Mouse (Mus musculus) granulocyte monocyte progenitor cell, adult 5-6 weeks (primary cell): ENCODE data around the gene Nedd9. TPM values are rescaled to one million over a fixed set of nuclear protein-coding genes. Genes with fewer than 3 reads are reported as not detected.

Source experiments
- ATAC-seq: replicated peaks from 2 replicates; pipeline ENCODE4 v1.8.0; 2016; ENCODE audit warnings: mild to moderate bottlenecking, moderate TSS enrichment, inconsistent platforms; ENCODE audit not compliant: poor library complexity, severe bottlenecking
- total RNA-seq, 2 experiments: library from RNA; stranded (forward) in 1 of 2; stranded (reverse) in 1 of 2; fragments of 200-712, 200-1000 nt in 1 of 2; fragments of >200 nt in 1 of 2; fragmentation: Nextera tagmentation in 1 of 2; gene quantifications; 2 replicates each; pipeline ENCODE4 v1.2.3; 2014 to 2017

Gene Nedd9
- total RNA-seq, 2 experiments from 2014 or later = 22.2 to 37.8 TPM

GRCm38 (mm10) chr13:41457798-41458390 is 29.3 kb downstream of the Nedd9 start:
- no peak for ATAC-seq

- ATAC-seq = no peak
Measured at GRCm38 (mm10) chr13:41457030-41457797, 29.9 kb downstream of the Nedd9 start.

- no peak for ATAC-seq
Measured at GRCm38 (mm10) chr13:41456292-41457029, 30.7 kb downstream of the Nedd9 start.

GRCm38 (mm10) chr13:41453227-41454193 is 33.7 kb downstream of the Nedd9 start:
- no peak for ATAC-seq

- ATAC-seq = no peak
Measured at GRCm38 (mm10) chr13:41450821-41451220, 36.3 kb downstream of the Nedd9 start.

- peak; percentile 25; the same call in 1 of the 2 replicates for ATAC-seq
Measured at GRCm38 (mm10) chr13:41449211-41449610, 38.0 kb downstream of the Nedd9 start.

- no peak for ATAC-seq
Measured at GRCm38 (mm10) chr13:41447209-41447608, 40.0 kb downstream of the Nedd9 start.

- ATAC-seq = peak; percentile 42; the same call in 1 of the 2 replicates
Measured at GRCm38 (mm10) chr13:41446591-41446990, 40.6 kb downstream of the Nedd9 start.

GRCm38 (mm10) chr13:41445067-41445808 is 41.9 kb downstream of the Nedd9 start:
- no peak for ATAC-seq

GRCm38 (mm10) chr13:41444230-41444629 is 42.9 kb downstream of the Nedd9 start:
- no peak for ATAC-seq

GRCm38 (mm10) chr13:41442145-41442544 is 45.0 kb downstream of the Nedd9 start:
- no peak for ATAC-seq

GRCm38 (mm10) chr13:41440205-41440604 is 47.0 kb downstream of the Nedd9 start:
- ATAC-seq = peak; percentile 80

- ATAC-seq = peak; percentile 76
Measured at GRCm38 (mm10) chr13:41437390-41437789, 49.8 kb downstream of the Nedd9 start.

GRCm38 (mm10) chr13:41436731-41437130 is 50.4 kb downstream of the Nedd9 start:
- ATAC-seq = no peak

GRCm38 (mm10) chr13:41433201-41433600 is 54.0 kb downstream of the Nedd9 start:
- ATAC-seq = peak; percentile 95

- ATAC-seq = no peak
Measured at GRCm38 (mm10) chr13:41431795-41432194, 55.4 kb downstream of the Nedd9 start.

GRCm38 (mm10) chr13:41427046-41427445 is 60.1 kb downstream of the Nedd9 start:
- no peak for ATAC-seq

GRCm38 (mm10) chr13:41423463-41424074 is 63.6 kb downstream of the Nedd9 start:
- no peak for ATAC-seq

- ATAC-seq = no peak
Measured at GRCm38 (mm10) chr13:41422581-41422980, 64.6 kb downstream of the Nedd9 start.
